Mouse (Mus musculus) embryonic facial prominence, embryonic 10.5 days (tissue): Measurements from ENCODE around the gene Det1. TPM values are rescaled to one million over a fixed set of nuclear protein-coding genes. Genes with fewer than 3 reads are reported as not detected.

Experiments used
- DNase-seq: peaks from one replicate; pipeline ENCODE4 v3.0.0-alpha.2; 2017; ENCODE audit warnings: low spot score
- H3K27ac ChIP-seq: fragments of 300-500 bp; sonication (generic); replicated peaks from 2 replicates; pipeline ENCODE4 v1.5.1; 2016; ENCODE audit warnings: mild to moderate bottlenecking
- H3K27me3 ChIP-seq: fragments of 300-500 bp; sonication (generic); replicated peaks from 2 replicates; pipeline ENCODE4 v1.6.1; 2016; ENCODE audit warnings: low read depth, mild to moderate bottlenecking; ENCODE audit not compliant: poor library complexity, severe bottlenecking
- H3K36me3 ChIP-seq: fragments of 300-500 bp; sonication (generic); replicated peaks from 2 replicates; pipeline ENCODE4 v1.6.1; 2016; ENCODE audit warnings: mild to moderate bottlenecking, moderate library complexity
- H3K4me1 ChIP-seq: fragments of 300-500 bp; sonication (generic); 2 replicates; pipeline ENCODE4 v1.6.1; 2016
- H3K4me3 ChIP-seq: fragments of 300-500 bp; sonication (generic); 2 replicates; pipeline ENCODE4 v1.5.1; 2016; ENCODE audit warnings: mild to moderate bottlenecking, moderate library complexity
- H3K9me3 ChIP-seq: fragments of 300-500 bp; sonication (generic); 2 replicates; pipeline ENCODE4 v1.6.1; 2016; ENCODE audit warnings: mild to moderate bottlenecking
- WGBS: fragments of 180-500 bp; shearing (Covaris S2); methylation state at CpG from one replicate; pipeline ENCODE4 v1.1.7; 2016; 5-methylcytosine and 5-hydroxymethylcytosine counted together
- polyA plus RNA-seq: library from polyadenylated mRNA; unstranded; fragments of >200 nt; fragmentation: Nextera tagmentation; extraction: Ambion mirVana; gene quantifications from 2 replicates; pipeline ENCODE4 v1.2.1, GENCODE M21; 2016

Gene Det1
- polyA plus RNA-seq, 1 experiment from 2014 or later = 23.0 TPM

DNA sequence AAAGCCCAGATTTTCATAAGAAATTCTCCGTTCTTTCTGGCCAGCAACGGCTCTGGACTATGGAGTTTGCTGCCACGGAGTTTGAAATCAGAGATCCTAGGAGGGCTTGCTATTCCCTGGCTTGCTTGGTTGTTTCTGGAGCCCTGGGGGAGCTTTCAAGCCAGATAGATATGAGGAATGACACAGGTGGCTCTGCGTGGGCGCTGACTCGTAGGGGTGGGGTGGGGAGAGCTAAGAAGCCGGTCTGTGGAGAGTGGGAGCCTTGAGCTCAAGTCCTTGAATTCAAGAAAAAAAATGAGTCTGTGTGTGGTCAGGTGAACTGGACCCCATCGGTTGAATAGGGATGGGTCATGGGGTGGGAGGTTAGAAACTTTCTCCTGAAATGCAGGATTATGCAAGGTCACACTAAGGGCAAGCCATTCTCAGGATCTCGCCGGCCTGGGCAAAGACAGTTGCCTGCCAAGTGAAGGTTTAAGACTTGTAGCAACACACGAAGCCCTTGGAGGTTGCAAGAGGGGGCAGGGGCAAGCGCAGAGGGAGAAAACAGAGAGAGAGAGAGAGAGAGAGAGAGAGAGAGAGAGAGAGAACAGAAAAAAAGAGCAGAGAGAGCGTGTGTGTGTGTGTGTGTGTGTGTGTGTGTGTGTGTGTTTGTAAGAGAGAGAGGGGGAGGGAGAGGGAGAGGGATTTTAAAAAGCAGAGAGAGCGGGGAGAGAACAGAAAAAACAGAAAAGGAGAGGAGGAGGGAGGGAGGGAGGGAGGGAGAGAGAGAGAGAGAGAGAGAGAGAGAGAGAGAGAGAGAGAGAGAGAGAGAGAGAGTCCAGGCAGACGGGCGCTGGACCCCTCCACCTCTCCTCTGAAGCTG, 34.8 kb upstream of the Det1 start:
- peak overlapping the region; percentile 56 for H3K4me3 ChIP-seq
- 14% methylated on average over 16 of the region's 16 CpGs for WGBS
- H3K27me3 ChIP-seq = peaks cover 77% of the 10 kb centered on the region
- H3K27ac ChIP-seq = peak overlapping the region; percentile 69; the same call in 1 of the 2 replicates
- peaks cover 49% of the 10 kb centered on the region for H3K4me1 ChIP-seq
- H3K36me3 ChIP-seq = no peaks in the 10 kb centered on the region
- no peaks in the 10 kb centered on the region for H3K9me3 ChIP-seq
- peak; percentile 28 for DNase-seq

GRCm38 (mm10) chr7:78872831-78873230, 25.8 kb upstream of the Det1 start:
- Histone ChIP-seq H3K36me3 (no peaks in the 10 kb centered on the region), H3K27me3 (no peaks in the 10 kb centered on the region), H3K4me3 (no peak overlapping the region), H3K9me3 (no peaks in the 10 kb centered on the region), H3K4me1 (no peaks in the 10 kb centered on the region), H3K27ac (no peak overlapping the region)
- no peak for DNase-seq
- 81% methylated on average over 5 of the region's 5 CpGs for WGBS

DNA sequence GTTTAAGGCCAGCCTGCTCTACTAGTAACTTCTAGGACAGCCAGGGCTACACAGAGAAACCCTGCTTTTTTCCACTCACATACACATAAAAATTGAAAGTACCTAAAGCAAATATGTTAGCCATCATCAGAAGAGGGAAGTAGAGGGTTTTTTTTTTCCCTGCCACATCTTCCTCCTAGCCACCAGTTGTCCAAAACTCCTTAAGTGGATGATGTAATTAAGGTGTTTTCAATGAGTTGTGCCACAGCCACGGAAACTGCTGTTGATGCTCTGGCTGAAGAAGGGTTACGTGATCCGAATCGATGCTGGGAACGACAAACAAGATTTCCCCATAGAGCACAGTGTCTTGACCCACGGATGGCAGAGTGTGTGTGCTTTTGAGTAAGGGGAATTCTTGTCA, 25.3 kb upstream of the Det1 start:
- Histone ChIP-seq H3K27me3 (no peaks in the 10 kb centered on the region), H3K9me3 (no peaks in the 10 kb centered on the region), H3K27ac (no peak overlapping the region), H3K4me3 (no peak overlapping the region), H3K36me3 (no peaks in the 10 kb centered on the region), H3K4me1 (no peaks in the 10 kb centered on the region)
- DNase-seq = no peak
- WGBS = 84% methylated on average over 6 of the region's 6 CpGs

GRCm38 (mm10) chr7:78868731-78869130, 21.7 kb upstream of the Det1 start:
- H3K4me1 ChIP-seq = peaks cover 10% of the 10 kb centered on the region; the same call in 1 of the 2 replicates
- DNase-seq = no peak
- H3K27ac ChIP-seq = no peak overlapping the region
- H3K4me3 ChIP-seq = no peak overlapping the region
- H3K9me3 ChIP-seq = no peaks in the 10 kb centered on the region
- WGBS = 73% methylated on average over 5 of the region's 5 CpGs
- no peaks in the 10 kb centered on the region for H3K27me3 ChIP-seq
- no peaks in the 10 kb centered on the region for H3K36me3 ChIP-seq

- Histone ChIP-seq H3K9me3 (no peaks in the 10 kb centered on the region), H3K27ac (no peak overlapping the region), H3K36me3 (no peaks in the 10 kb centered on the region), H3K4me1 (peaks cover 10% of the 10 kb centered on the region; the same call in 1 of the 2 replicates), H3K27me3 (no peaks in the 10 kb centered on the region), H3K4me3 (no peak overlapping the region)
- DNase-seq = no peak
- 60% methylated on average over 12 of the region's 12 CpGs for WGBS
These were observed 18.3 kb upstream of the Det1 start for GRCm38 (mm10) chr7:78865212-78865949.

DNA sequence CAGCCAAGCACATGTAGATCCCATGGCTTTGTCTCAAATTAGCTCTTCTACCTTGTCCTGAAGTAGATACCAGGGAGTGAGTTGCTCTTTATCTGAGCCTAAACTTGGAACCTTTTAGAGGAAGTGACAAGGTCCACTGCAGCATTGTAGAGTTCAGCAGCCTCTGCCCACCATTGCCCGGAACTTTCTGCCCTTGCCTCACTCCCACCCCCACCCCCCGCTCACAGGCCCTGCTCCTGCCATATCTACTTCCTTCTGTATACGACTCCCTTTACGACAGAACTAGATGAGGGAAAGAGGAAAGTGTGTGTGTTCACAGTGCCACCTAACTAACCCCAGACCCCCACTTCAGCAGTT, 17.4 kb upstream of the Det1 start:
- no peak overlapping the region for H3K4me3 ChIP-seq
- peaks cover 10% of the 10 kb centered on the region; the same call in 1 of the 2 replicates for H3K4me1 ChIP-seq
- H3K36me3 ChIP-seq = no peaks in the 10 kb centered on the region
- no peaks in the 10 kb centered on the region for H3K27me3 ChIP-seq
- no peaks in the 10 kb centered on the region for H3K9me3 ChIP-seq
- DNase-seq = no peak
- 75% methylated on average over 4 of the region's 4 CpGs for WGBS
- no peak overlapping the region for H3K27ac ChIP-seq

DNA sequence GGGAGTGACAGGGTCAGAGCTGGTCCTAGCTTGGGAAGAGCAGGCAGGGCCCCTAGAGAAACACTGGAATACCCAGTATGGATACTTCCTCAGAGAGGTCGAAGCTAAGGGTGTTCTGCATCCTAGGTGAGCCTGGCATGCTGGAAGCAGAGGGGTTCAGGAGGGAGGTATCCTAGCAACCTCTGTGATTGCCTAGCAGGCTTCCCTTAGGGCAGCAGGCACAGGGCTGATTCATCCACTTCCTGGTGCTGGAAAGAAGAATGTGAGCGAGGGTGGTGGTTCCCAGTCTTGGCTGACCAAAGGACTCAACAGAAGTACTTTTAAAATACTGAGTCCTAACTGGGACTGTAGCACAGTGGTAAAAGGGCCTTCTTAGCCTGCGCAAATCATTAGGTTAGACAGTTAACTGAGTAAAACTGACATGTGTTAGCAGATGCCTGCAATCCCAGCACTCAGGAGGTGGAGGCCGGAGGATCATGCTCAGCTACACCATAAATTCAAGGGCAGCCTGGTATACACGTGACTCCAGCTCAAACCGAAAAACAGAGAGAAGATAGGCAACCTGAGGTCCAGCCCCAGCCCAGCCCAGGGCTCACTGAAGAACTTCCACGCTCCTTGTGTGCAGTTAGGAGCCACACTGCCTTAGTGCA, 16.9 kb upstream of the Det1 start:
- Histone ChIP-seq H3K36me3 (no peaks in the 10 kb centered on the region), H3K4me3 (no peak overlapping the region), H3K4me1 (peaks cover 10% of the 10 kb centered on the region; the same call in 1 of the 2 replicates), H3K27me3 (no peaks in the 10 kb centered on the region), H3K9me3 (no peaks in the 10 kb centered on the region), H3K27ac (no peak overlapping the region)
- no peak for DNase-seq
- 73% methylated on average over 7 of the region's 7 CpGs for WGBS

- Histone ChIP-seq H3K4me1 (no peaks in the 10 kb centered on the region), H3K36me3 (no peaks in the 10 kb centered on the region), H3K27me3 (0 out of 2 replicates have a peak, but pooled peaks cover 3% of the 10 kb centered on the region), H3K4me3 (no peak overlapping the region), H3K27ac (no peak overlapping the region), H3K9me3 (no peaks in the 10 kb centered on the region)
- no peak for DNase-seq
- 66% methylated on average over 5 of the region's 5 CpGs for WGBS
These were observed 8.1 kb upstream of the Det1 start for GRCm38 (mm10) chr7:78855044-78855655.

GRCm38 (mm10) chr7:78854051-78854450, 7.0 kb upstream of the Det1 start:
- no peak for DNase-seq
- Histone ChIP-seq H3K27me3 (0 out of 2 replicates have a peak, but pooled peaks cover 3% of the 10 kb centered on the region), H3K4me3 (no peak overlapping the region), H3K27ac (no peak overlapping the region), H3K9me3 (no peaks in the 10 kb centered on the region), H3K4me1 (no peaks in the 10 kb centered on the region), H3K36me3 (no peaks in the 10 kb centered on the region)
- 70% methylated on average over 4 of the region's 4 CpGs for WGBS

DNA sequence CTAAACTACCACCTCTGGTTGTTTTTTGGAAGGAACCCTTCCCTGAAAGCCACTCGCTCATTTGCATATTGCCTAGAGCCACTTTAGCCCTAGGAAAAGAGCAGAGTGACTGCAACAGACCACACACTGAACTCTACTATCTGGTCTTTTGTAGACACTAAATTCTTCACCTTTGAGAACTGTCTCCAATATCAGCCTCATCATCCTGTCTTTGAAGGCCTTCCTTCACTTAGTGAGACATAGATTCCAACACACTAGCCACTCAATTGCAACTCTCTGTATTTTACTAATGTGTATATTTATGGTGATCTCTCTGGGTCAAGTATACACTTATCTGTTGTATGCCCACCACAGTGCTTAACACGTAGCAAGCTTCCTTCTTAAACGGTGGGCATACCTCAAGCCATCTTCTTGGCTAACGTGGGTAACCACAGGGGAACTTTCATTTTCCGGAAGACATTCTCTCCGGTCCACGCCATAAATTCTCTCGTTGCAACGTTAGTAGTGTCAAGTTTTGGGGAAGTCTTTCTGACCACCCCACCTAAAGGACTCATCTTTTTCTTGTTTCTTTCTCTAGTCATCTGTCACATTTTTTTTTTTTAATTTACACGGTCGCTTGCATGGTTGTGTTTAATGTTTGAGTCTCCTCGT, 872 bp downstream of the Det1 start:
- H3K4me1 ChIP-seq = peaks cover 11% of the 10 kb centered on the region
- no peak for DNase-seq
- H3K36me3 ChIP-seq = peaks cover 29% of the 10 kb centered on the region
- no peaks in the 10 kb centered on the region for H3K9me3 ChIP-seq
- peak overlapping the region; percentile 95 for H3K4me3 ChIP-seq
- peak overlapping the region; percentile 96 for H3K27ac ChIP-seq
- WGBS = 32% methylated on average over 12 of the region's 12 CpGs
- no peaks in the 10 kb centered on the region for H3K27me3 ChIP-seq

DNA sequence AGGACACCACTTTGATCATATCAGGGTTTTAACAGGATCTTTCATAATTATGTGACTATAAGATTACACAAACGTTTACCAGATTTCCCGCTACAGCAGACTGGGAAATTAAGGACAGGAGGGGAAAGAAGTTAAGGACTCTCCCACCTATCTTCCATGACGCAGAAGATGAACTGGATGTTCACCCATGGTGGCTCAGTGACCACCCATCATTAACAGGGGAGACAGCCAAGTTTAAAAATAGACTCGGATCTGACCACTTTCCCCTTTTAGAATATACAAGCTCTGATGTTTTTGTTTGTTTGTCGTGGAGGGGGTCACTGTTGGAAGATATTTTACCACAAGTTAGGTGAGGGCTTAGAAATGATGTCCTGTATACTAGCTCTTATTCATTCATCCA, 5.5 kb downstream of the Det1 start:
- WGBS = 81% methylated on average over 5 of the region's 5 CpGs
- no peak overlapping the region for H3K4me3 ChIP-seq
- no peak for DNase-seq
- H3K4me1 ChIP-seq = peaks cover 17% of the 10 kb centered on the region
- H3K27ac ChIP-seq = no peak overlapping the region
- H3K27me3 ChIP-seq = no peaks in the 10 kb centered on the region
- no peaks in the 10 kb centered on the region for H3K9me3 ChIP-seq
- peaks cover 66% of the 10 kb centered on the region for H3K36me3 ChIP-seq

GRCm38 (mm10) chr7:78837250-78837649, 9.8 kb downstream of the Det1 start:
- 73% methylated on average over 4 of the region's 4 CpGs for WGBS
- H3K9me3 ChIP-seq = no peaks in the 10 kb centered on the region
- peaks cover 72% of the 10 kb centered on the region for H3K36me3 ChIP-seq
- no peak for DNase-seq
- H3K4me1 ChIP-seq = peaks cover 9% of the 10 kb centered on the region; the same call in 1 of the 2 replicates
- H3K4me3 ChIP-seq = no peak overlapping the region
- H3K27me3 ChIP-seq = no peaks in the 10 kb centered on the region
- no peak overlapping the region for H3K27ac ChIP-seq
